Mouse (Mus musculus) embryonic facial prominence, embryonic 13.5 days (tissue): ENCODE results near the gene Kcnmb4. TPM values are rescaled to one million over a fixed set of nuclear protein-coding genes. Genes with fewer than 3 reads are reported as not detected.

Experiments used
- ATAC-seq: fragments of 200-750 bp; cut with Nextera tagmentation; 2 replicates; pipeline ENCODE4 v1.8.0; 2017; ENCODE audit warnings: low read depth; ENCODE audit not compliant: insufficient number of reproducible peaks, insufficient read depth, low FRiP score, low TSS enrichment
- H3K27ac ChIP-seq: fragments of 300-500 bp; sonication (generic); 2 replicates; pipeline ENCODE4 v1.5.1; 2015; ENCODE audit warnings: moderate library complexity, mild to moderate bottlenecking, inconsistent platforms
- H3K27me3 ChIP-seq: fragments of 300-500 bp; sonication (generic); 2 replicates; pipeline ENCODE4 v1.6.1; 2015; ENCODE audit warnings: mild to moderate bottlenecking, inconsistent platforms
- H3K36me3 ChIP-seq: fragments of 300-500 bp; sonication (generic); 2 replicates; pipeline ENCODE4 v1.6.1; 2015; ENCODE audit warnings: mild to moderate bottlenecking, inconsistent platforms
- H3K4me1 ChIP-seq: fragments of 300-500 bp; sonication (generic); 2 replicates; pipeline ENCODE4 v1.6.1; 2015; ENCODE audit warnings: inconsistent platforms
- H3K4me2 ChIP-seq: fragments of 300-500 bp; sonication (generic); 2 replicates; pipeline ENCODE4 v1.6.1; 2015; ENCODE audit warnings: moderate library complexity, mild to moderate bottlenecking, inconsistent platforms
- H3K4me3 ChIP-seq: fragments of 300-500 bp; sonication (generic); 2 replicates; pipeline ENCODE4 v1.5.1; 2015; ENCODE audit warnings: mild to moderate bottlenecking, inconsistent platforms
- H3K9ac ChIP-seq: fragments of 300-500 bp; sonication (generic); 2 replicates; pipeline ENCODE4 v1.6.1; 2015; ENCODE audit warnings: mild to moderate bottlenecking, inconsistent platforms
- H3K9me3 ChIP-seq: fragments of 300-500 bp; sonication (generic); 2 replicates; pipeline ENCODE4 v1.6.1; 2016; ENCODE audit warnings: inconsistent platforms
- WGBS: fragments of 180-500 bp; shearing (Covaris S2); methylation state at CpG from one replicate; pipeline ENCODE4 v1.1.7; 2015; ENCODE audit warnings: mixed read lengths; 5-methylcytosine and 5-hydroxymethylcytosine counted together
- polyA plus RNA-seq: library from polyadenylated mRNA; unstranded; fragments of >200 nt; fragmentation: Nextera tagmentation; extraction: Ambion mirVana; gene quantifications from 2 replicates; pipeline ENCODE4 v1.2.1, GENCODE M21; 2015

Gene Kcnmb4
- polyA plus RNA-seq, 1 experiment from 2014 or later = 14.7 TPM

- no peak for ATAC-seq
- Histone ChIP-seq H3K4me1 (0 out of 2 replicates have a peak, but pooled peaks cover 4% of the 10 kb centered on the region), H3K36me3 (peaks cover 18% of the 10 kb centered on the region), H3K4me2 (no peak overlapping the region), H3K27ac (no peak overlapping the region), H3K9ac (no peak overlapping the region), H3K4me3 (no peak overlapping the region), H3K27me3 (no peaks in the 10 kb centered on the region), H3K9me3 (0 out of 2 replicates have a peak, but pooled peaks cover 3% of the 10 kb centered on the region)
- 93% methylated on average over 2 of the region's 2 CpGs for WGBS
Measured at GRCm38 (mm10) chr10:116422551-116422950, 51.1 kb downstream of the Kcnmb4 start.

GRCm38 (mm10) chr10:116420976-116421375 is 52.7 kb downstream of the Kcnmb4 start:
- H3K36me3 ChIP-seq = peaks cover 16% of the 10 kb centered on the region
- H3K4me2 ChIP-seq = no peak overlapping the region
- ATAC-seq = no peak
- H3K9ac ChIP-seq = no peak overlapping the region
- H3K4me3 ChIP-seq = no peak overlapping the region
- H3K9me3 ChIP-seq = 0 out of 2 replicates have a peak, but pooled peaks cover 3% of the 10 kb centered on the region
- H3K4me1 ChIP-seq = no peaks in the 10 kb centered on the region
- H3K27ac ChIP-seq = no peak overlapping the region
- H3K27me3 ChIP-seq = no peaks in the 10 kb centered on the region
- WGBS = 90% methylated on average over 6 of the region's 6 CpGs

- no peak overlapping the region for H3K9ac ChIP-seq
- peaks cover 24% of the 10 kb centered on the region for H3K36me3 ChIP-seq
- no peaks in the 10 kb centered on the region for H3K4me1 ChIP-seq
- 73% methylated on average over 24 of the region's 24 CpGs for WGBS
- no peak overlapping the region for H3K4me2 ChIP-seq
- H3K27me3 ChIP-seq = no peaks in the 10 kb centered on the region
- no peak for ATAC-seq
- H3K9me3 ChIP-seq = 0 out of 2 replicates have a peak, but pooled peaks cover 3% of the 10 kb centered on the region
- H3K27ac ChIP-seq = no peak overlapping the region
- no peak overlapping the region for H3K4me3 ChIP-seq
Measured at GRCm38 (mm10) chr10:116418121-116418726, 55.5 kb downstream of the Kcnmb4 start.

GRCm38 (mm10) chr10:116416726-116417125 is 57.0 kb downstream of the Kcnmb4 start:
- WGBS = 72% methylated on average over 3 of the region's 5 CpGs

DNA sequence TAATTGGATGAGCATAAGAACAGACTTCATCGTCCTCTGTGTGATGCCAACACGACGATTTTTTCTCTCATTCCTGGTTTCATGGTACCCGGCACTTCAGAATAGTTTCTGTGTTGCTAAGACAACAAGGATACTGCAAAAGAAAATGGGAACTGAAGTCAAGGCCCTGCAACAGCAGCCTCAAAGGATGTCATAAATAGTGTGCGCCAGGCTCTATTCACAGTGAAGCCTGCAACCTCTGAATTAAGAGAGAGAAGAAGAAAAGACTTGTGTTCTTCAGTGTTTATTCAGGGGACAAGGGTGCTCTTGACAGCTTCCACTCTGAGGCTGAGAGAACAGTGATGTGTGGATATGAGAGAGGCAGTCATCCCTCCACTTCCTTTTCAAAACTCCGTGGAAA is 57.5 kb downstream of the Kcnmb4 start:
- Histone ChIP-seq H3K36me3 (peaks cover 24% of the 10 kb centered on the region), H3K4me1 (peaks cover 3% of the 10 kb centered on the region; the same call in 1 of the 2 replicates), H3K4me2 (no peak overlapping the region), H3K4me3 (no peak overlapping the region), H3K27me3 (no peaks in the 10 kb centered on the region), H3K27ac (no peak overlapping the region), H3K9me3 (0 out of 2 replicates have a peak, but pooled peaks cover 3% of the 10 kb centered on the region), H3K9ac (no peak overlapping the region)
- 68% methylated on average over 6 of the region's 6 CpGs for WGBS
- no peak for ATAC-seq

More at GRCm38 (mm10) chr10:116416726-116417125, 57.0 kb downstream of the Kcnmb4 start:
- Histone ChIP-seq H3K4me3 (no peak overlapping the region), H3K36me3 (peaks cover 24% of the 10 kb centered on the region), H3K27me3 (no peaks in the 10 kb centered on the region), H3K9me3 (0 out of 2 replicates have a peak, but pooled peaks cover 3% of the 10 kb centered on the region), H3K9ac (no peak overlapping the region), H3K27ac (no peak overlapping the region), H3K4me1 (no peaks in the 10 kb centered on the region), H3K4me2 (no peak overlapping the region)
- ATAC-seq = no peak

DNA sequence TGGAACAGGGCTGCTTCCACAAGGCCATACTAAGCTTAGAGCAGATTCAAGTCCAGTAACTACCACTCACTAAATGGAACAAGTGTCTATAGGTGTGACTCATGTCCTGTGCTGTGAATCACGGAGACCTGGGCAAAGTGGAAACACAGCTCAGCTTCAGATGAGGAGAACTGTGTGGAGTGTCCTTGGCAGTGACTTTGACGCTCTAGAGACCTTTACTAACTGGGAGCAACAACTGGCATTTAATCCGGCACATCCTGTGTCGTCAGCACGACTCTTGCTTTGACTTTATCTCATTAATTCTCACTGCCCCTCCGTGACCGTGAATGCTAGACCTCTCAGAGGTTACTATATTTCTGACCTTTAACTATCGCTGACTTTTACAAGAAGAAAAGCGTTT is 62.9 kb downstream of the Kcnmb4 start:
- peaks cover 8% of the 10 kb centered on the region; the same call in 1 of the 2 replicates for H3K4me1 ChIP-seq
- H3K9me3 ChIP-seq = no peaks in the 10 kb centered on the region
- no peak overlapping the region for H3K9ac ChIP-seq
- no peaks in the 10 kb centered on the region for H3K27me3 ChIP-seq
- no peak for ATAC-seq
- peaks cover 8% of the 10 kb centered on the region for H3K36me3 ChIP-seq
- H3K4me3 ChIP-seq = no peak overlapping the region
- 46% methylated on average over 9 of the region's 9 CpGs for WGBS
- no peak overlapping the region for H3K27ac ChIP-seq
- H3K4me2 ChIP-seq = no peak overlapping the region

GRCm38 (mm10) chr10:116407684-116408359 is 65.9 kb downstream of the Kcnmb4 start:
- Histone ChIP-seq H3K27me3 (no peaks in the 10 kb centered on the region), H3K4me2 (no peak overlapping the region), H3K4me3 (no peak overlapping the region), H3K4me1 (peaks cover 8% of the 10 kb centered on the region; the same call in 1 of the 2 replicates), H3K9me3 (no peaks in the 10 kb centered on the region), H3K36me3 (no peaks in the 10 kb centered on the region), H3K9ac (no peak overlapping the region), H3K27ac (no peak overlapping the region)
- WGBS = 43% methylated on average over 19 of the region's 19 CpGs
- ATAC-seq = no peak

DNA sequence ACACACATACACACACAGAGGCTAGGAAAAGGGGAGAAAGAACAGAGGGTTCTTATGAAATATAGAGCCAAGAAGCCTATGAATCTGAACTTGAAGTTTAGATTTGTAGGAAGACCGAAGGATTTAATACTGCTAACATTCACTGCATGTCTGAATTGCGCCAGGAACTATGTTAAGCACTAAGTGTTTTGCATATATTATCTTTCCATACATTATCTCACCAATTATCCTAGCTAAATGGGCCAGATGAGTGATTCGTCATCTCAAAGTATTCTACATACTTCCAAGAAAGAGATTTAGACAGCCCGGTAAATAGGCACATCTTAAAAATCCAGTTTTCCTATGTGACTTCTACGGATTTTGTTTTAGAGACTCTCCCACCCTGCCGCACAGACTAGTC is 68.7 kb downstream of the Kcnmb4 start:
- Histone ChIP-seq H3K27me3 (no peaks in the 10 kb centered on the region), H3K9ac (no peak overlapping the region), H3K4me2 (no peak overlapping the region), H3K4me1 (0 out of 2 replicates have a peak, but pooled peaks cover 4% of the 10 kb centered on the region), H3K9me3 (no peaks in the 10 kb centered on the region), H3K4me3 (no peak overlapping the region), H3K36me3 (no peaks in the 10 kb centered on the region), H3K27ac (no peak overlapping the region)
- WGBS = 94% methylated on average over 6 of the region's 6 CpGs
- no peak for ATAC-seq

- WGBS = 84% methylated on average over 4 of the region's 4 CpGs
- no peak overlapping the region for H3K4me2 ChIP-seq
- no peaks in the 10 kb centered on the region for H3K9me3 ChIP-seq
- H3K4me1 ChIP-seq = 0 out of 2 replicates have a peak, but pooled peaks cover 4% of the 10 kb centered on the region
- no peaks in the 10 kb centered on the region for H3K27me3 ChIP-seq
- no peak for ATAC-seq
- no peaks in the 10 kb centered on the region for H3K36me3 ChIP-seq
- H3K27ac ChIP-seq = no peak overlapping the region
- no peak overlapping the region for H3K9ac ChIP-seq
- H3K4me3 ChIP-seq = no peak overlapping the region
Measured at GRCm38 (mm10) chr10:116403679-116404078, 70.0 kb downstream of the Kcnmb4 start.

DNA sequence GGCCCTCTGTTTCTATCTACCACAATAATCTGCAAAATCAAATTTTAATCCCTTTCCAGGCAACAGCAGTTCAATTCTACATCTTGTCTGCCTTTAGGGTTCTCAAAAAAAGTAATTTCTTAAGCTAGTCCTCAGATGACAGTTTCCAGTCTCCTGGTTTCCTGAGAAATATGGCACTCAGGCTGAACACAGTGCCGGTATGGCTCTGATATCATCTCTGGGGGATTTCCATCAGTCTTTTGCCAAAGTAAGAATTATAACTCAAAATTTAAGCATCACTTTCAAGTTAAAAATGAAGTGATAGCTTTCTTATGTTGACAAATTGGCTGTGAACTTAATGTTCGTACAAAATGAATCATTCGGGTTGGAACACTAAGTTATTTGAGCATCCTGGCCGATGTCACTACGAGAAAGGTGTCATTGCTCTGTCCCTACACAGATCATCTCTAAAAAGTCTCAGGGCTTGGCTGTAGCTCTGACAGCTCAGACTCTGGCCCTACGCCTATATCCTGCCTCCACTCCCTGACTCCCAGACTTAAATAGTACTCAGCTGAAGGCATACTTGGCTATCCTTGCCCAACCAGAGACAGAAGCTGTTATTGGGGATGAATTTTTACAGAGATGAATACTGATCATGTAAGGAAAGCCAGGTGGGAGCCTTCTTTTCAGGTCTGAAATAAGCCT is 70.8 kb downstream of the Kcnmb4 start:
- no peak for ATAC-seq
- Histone ChIP-seq H3K4me1 (0 out of 2 replicates have a peak, but pooled peaks cover 2% of the 10 kb centered on the region), H3K4me2 (no peak overlapping the region), H3K36me3 (no peaks in the 10 kb centered on the region), H3K27me3 (no peaks in the 10 kb centered on the region), H3K27ac (no peak overlapping the region), H3K4me3 (no peak overlapping the region), H3K9me3 (no peaks in the 10 kb centered on the region), H3K9ac (no peak overlapping the region)
- WGBS = 80% methylated on average over 6 of the region's 6 CpGs

GRCm38 (mm10) chr10:116397973-116398372 is 75.7 kb downstream of the Kcnmb4 start:
- H3K9ac ChIP-seq = no peak overlapping the region
- WGBS = 53% methylated on average over 12 of the region's 12 CpGs
- H3K27ac ChIP-seq = no peak overlapping the region
- H3K4me2 ChIP-seq = peak overlapping the region; percentile 53
- no peaks in the 10 kb centered on the region for H3K9me3 ChIP-seq
- H3K27me3 ChIP-seq = no peaks in the 10 kb centered on the region
- no peaks in the 10 kb centered on the region for H3K36me3 ChIP-seq
- no peak for ATAC-seq
- H3K4me3 ChIP-seq = peak overlapping the region; percentile 24; the same call in 1 of the 2 replicates
- peaks cover 22% of the 10 kb centered on the region for H3K4me1 ChIP-seq
